Mouse (Mus musculus): ENCODE measurements around the gene Tceal5.
"Not testable (repeated sequence)": the region's sequence is repeated elsewhere in the genome, so short reads cannot be mapped to it uniquely, and the experiment has no call there.

Tceal5 gene

DNA sequence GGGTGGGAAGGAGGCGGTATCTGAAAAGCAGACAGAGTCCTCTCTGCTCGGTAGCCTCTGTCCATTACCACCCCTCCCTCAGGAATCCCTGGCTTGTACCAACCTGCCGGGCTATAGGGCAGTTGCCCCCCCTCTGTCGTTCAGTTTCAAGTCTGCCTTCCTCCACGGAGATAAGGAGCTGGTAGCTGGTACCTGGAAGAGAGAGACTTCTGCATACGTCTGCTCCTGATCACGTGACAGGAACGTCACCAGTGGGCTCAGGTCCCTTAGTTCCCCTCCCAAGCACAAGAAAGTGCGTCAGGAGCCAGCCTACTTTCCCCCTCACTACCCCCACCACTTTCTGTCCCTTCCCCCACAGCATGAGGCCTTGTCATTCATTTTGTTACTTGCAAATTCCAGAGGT lies at the start of gene Tceal5:
Tceal5 (minus strand) TSS at position 213 of the 403 bp plus-strand sequence.
- peak; percentile 67 to 74 for DNase-seq (ENCODE audit: low spot score in 2 of 2)

DNA sequence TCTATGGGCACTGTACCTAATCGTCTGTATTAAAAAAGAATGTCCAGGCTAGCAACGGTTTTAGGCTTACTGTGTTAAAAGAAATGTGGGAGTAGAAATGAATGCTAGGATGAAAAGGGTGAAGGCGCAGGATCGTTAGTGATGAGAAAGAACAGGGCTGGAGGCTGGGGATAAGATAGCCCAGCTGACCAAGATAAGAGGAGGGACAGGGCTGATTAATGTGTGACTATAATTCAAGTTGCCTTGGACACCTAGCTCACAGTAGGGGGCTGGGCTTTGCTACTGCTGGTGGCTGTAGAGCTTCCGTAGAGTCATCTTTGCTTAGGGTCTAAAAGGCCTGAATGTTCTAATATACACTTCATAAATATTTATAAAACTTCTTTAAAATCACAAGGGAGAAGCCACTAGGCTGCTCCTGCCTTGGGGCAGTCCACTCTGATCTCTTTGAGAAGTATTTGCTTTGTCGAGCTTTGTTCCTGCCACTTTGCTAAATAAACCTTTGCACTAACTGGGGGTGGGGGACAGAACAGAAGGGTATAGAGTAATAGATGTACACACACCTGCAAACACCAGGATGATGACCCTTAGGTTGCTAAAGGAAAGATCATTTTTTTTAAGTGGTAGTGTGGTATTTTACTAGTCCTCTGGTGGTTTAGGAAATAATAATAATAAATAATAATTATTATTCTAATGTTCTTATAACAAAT lies 48.5 kb upstream of the Tceal5 start:
- DNase-seq (ENCODE audit: low spot score in 2 of 2), result no peak

DNA sequence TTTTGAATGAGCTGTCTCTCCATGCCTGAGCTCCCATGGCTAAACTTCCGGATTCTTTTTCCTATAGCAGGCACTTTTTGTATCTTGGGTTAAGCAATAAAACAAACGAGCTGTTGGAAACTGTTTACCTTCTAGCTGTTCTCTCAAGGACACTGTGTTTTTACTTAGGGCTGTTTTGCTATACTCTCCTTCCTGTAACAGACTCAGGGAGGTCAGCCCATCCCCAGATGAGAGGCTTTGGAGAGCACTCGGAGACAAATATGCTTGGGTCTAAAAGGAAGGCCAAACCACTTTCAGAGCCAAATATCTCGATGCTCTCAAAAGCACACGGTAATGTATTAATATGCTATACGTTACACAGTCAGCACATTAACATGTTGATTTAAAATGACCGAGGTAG lies 46.0 kb upstream of the Tceal5 start:
- no peak for DNase-seq (ENCODE audit: low spot score in 2 of 2)

DNA sequence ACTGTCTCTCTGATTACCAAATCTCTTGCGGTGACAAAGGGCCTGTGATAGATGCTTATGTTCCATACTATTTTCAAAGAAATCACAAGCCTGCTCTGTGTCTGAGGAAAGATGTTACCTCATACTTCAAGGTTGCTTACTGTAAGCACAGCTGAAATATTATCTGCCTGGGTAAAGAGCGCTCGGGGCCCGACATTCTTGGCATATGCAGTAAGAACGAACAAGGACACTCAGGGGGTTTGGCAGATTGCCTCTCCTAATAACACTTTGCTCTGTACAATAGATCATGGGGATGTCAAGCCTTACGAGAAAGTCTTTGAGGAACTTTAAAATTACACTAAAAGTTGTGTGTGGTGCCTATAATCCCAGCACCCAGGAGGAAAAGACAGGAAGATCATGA lies 45.1 kb upstream of the Tceal5 start:
- DNase-seq (ENCODE audit: low spot score in 2 of 2), result no peak

DNA sequence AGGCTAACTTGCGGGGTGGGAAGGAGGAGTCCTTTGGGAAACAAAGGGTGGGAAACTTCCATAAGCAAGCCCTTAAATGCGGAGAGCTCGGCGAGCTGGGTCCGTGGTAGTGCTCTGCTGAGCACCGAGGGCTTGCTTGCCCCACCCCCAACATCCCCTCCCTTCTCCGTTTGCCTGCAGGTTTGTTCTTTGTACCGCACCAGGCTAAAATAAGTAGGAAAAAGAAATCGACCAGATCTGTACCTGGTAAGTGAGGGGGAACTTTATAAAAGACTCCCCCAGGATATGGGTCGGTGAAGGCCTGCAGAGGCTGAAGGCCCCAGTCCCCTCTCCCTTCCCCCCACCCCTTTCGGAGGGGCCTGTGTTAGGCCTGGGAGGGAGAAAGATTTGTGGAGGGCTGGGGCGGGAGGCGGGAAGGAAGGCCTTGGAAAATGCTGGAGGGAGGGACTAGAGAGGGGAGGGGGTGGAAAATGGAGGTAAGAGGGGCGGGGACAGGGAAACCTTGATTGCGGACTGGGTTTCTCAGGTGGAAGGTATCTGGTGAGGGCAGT lies 41.9 kb upstream of the Tceal5 start:
- peak in 1 of 2 experiments; percentile 7 for DNase-seq (ENCODE audit: low spot score in 2 of 2)

DNA sequence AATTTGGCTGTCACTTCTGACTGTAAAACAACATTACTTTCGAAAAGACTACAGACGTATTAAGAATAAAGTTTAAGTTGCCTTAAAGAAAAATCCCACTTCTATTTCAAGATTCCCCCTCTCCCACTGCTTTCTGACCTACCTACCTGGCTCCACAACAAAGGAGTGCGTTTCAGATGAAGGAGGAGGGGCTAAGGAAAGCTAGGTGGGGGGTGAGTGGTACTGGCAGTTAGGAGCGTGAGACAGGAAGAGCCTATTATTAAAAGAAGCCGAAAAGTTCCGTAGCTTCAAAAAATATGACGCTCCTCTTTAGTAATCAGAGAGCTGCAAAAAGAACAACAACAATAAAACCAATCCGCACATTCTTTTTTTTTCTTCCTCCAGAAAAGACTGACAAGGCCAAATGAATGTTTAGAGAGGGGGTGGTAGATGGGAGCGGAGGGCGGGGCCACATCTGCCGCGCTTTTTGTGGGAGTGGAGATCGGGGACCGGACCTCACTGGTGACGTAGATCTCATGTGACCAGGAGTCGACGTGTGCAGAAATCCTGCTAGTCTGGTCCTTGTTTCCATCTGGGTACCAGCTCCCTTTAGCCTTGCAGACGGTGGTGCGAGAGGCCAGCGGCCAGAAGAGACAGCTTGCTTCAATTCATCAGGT lies 41.0 kb upstream of the Tceal5 start, which contains the start of gene Tceal9:
Tceal9 (plus strand) TSS at position 506 of the 656 bp plus-strand sequence.
- peak; percentile 63 to 68 for DNase-seq (ENCODE audit: low spot score in 2 of 2)

DNA sequence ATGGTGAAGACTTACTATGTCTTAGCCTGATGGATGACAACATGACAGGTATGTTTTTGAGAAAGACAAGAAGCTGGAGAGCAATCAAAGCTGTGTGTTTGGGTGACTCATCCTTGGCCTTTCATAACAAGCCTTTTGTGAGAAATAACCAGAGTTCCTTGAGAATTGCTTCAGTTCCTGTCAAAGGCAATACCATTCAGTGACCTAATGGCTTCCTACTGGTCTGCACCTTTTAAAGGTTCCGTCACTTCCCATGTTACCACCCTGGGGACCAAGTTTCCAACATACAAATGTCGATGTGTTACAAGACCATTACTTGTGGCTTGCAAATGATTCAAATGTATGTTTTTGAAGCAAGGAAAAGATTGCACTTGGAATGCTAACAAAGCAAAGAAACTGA lies 39.5 kb upstream of the Tceal5 start:
- DNase-seq (ENCODE audit: low spot score in 2 of 2), result no peak

DNA sequence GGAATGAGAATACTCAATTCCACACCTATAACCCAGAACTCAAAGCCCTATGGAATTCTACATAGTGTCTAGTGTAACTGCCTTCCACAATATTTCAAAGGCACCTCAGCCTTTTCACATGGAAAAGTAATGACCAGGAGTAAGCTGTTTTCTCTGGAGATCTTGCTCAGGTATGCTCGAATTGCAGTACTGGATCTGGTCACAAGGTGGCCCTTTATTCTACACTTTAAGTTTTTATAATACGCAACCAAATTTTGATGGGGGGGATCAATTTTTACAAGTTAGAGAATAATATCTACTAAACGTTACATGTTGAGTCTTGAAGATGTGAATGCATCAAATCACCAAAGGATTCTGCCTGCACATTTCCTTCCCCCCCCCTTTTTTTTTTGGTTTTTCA lies 34.4 kb upstream of the Tceal5 start:
- DNase-seq (ENCODE audit: low spot score in 2 of 2), result peak; percentile 47 to 60

DNA sequence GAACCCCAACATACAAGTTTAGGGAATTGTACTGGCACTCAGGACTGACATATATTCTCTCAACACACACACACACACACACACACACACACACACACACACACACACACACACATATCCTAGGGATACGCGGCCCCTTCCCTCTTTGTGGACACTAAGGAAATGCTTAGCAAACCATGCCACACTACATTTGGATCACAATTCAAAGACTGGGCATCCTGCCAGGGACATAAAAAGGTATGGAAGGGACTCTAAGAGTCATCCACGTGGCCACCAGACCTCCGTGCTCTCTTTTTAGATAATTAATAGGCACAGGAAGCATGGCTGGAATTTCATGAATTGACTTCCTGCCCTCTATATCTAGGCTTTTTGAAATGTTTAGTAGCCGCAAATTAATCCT lies 24.1 kb upstream of the Tceal5 start:
- DNase-seq (ENCODE audit: low spot score in 2 of 2), result no peak

DNA sequence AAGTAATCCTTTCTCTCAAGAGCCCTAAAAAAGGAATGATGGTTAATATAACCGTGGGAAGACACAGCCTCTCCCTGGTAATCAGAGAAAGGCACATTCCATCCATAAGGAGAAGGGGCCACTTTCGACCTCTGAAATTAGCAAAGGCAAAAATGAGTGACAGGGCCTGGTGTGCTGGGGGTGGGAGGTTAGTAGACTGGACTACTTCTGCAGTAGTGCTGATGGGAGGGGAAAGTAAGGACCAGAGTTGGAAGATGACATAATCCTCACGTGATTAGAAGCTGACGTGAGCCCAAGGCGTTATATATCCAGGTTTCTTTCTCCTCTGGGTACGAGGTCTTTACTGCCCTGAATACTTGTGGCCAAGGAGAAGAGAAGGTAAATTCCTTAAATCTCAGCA lies 20.0 kb upstream of the Tceal5 start:
- no peak for DNase-seq (ENCODE audit: low spot score in 2 of 2)

DNA sequence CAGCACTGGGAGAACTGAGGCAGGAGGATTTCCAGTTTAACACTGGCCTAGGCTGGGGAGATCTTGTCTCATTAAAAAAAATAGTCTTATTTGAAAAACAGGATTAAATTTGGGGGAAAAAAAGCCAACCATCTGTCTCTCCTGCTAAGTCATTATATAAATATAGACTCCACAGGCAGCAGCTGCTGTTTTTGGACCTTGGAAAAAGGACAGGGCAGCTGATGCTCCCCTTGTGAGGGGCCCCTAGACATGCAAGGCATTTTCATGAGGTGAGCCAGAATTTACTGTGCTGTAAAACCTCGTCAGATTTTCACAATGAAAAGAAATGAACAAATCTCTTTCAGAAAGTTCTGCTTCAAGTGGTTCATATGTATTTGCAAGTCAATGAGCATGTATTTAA lies 12.6 kb upstream of the Tceal5 start:
- DNase-seq (ENCODE audit: low spot score in 2 of 2), result no peak

DNA sequence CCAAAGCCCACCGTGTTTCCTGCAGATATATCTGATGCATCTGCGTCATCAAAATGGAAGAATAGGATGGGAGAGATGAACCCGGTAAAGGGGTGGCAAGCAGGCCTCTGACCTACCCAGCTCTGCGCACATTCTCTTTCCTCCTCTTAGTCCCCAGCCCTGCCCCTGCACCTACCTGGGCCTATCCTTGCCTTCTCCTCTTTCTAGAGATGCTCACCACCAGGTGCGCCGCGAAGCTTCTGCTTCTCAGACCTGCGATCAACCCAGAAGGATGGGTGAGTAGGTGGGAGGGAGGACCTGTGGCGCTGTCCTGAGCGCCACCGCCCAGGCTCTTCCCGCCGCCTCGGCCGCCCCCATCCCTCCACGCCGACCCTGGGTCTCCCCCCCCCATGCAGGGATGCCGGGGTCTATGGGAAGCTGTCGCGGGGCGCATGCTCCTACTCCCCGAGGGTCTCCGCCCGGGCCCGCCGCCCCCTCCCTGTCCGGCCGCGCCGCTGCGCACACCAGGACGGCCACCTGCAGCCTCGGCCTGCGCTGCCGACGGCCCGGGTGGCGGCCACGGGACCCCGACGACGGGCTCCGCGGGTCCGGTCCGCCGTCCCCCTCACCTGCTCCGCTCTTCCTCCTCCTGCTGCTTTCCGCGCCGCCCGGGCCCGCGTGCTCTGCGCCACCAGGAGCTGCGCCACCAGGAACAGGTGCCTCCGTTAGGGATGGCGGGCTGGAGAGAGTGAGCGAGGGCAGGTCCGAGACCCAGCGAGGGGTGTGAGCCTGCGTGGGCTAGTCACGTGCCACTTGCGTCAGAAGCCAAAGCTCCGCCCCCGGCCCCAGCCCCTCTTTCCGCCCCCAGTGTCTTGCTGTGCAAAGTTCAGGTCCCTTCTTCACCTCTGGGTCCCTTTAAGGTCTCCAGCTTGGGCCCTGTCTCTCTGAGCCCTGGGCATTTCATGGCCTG lies 11.3 kb upstream of the Tceal5 start, which contains the start of the genes Tceal7 and Bex1:
Tceal7 (plus strand) TSS at position 51 of the 949 bp plus-strand sequence.
Bex1 (minus strand) TSS at position 785 of the 949 bp plus-strand sequence.
- not testable (repeated sequence) for DNase-seq (ENCODE audit: low spot score in 2 of 2)

DNA sequence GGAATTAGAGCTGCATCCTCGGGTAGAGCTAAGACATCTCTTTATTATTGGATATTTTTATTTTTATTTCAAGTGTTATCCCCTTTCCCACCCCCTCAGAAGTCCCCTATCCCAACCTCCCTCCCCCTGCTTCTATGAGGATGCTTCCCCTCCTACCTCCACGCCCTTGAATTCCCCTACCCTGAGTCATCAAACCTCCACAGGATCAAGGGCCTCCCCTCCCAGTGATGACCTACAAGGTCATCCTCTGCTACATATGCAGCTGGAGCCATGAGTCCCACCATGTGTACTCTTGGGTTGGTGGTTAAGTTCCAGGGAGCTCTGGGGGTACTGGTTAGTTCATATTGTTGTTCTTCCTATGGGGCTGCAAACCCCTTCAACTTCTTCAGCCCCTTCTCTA lies 9.7 kb upstream of the Tceal5 start:
- no peak for DNase-seq (ENCODE audit: low spot score in 2 of 2)

DNA sequence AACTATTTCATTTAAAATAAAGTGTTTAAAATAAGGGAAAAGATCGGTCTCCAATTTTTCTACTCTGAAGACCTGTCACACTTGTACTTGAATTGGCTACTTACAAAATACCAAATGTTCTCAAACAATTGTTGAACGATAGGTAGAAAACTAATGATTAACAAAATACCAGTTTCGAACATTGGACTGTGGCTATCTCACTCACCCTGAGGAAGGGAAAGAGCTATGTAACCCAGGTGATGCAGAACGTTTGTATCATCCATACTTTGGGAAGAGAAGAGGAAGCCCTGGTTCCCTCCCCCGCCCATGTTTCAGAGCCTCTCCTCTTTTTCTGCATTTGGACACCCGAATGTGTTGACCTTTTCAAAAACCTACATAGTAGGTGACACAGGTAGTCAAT lies 730 bp upstream of the Tceal5 start:
- no peak for DNase-seq (ENCODE audit: low spot score in 2 of 2)

DNA sequence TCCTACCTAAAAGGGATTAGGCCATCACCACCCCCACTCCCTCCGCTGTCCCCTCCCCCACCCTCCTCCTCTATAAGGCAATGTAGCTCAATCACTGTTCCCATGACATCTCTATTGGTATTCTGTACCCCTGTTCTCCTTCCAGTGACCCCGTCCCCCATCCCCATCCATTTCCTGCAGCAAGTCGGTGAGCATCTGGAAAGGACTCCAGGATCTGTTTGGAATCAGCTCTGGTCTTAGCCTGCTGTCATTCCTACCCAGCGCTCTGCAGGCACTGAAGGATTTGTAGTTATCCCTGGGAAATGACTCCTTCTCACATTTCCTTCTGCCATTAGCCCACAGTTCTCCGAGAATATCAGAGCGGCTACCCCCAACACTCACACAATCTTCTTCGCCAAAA lies 419 bp downstream of the Tceal5 start:
- DNase-seq (ENCODE audit: low spot score in 2 of 2), result no peak

DNA sequence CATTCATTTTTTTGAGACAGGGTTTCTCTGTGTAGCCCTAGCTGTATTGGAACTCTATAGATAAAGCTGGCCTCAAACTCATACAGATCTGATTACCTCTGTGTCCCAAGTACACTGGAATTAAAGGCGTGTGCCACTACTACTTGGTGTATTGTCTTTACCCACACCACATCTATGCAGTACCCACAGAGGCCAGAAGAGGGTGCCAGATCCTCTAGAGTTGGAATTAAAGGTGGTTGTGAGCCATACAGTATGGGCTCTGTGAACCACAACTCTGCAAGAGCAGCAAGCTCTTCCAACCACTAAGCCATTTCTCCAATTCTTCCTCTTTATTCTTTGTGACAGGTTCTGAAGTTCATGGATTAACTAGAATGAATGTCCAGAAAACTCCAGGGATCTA lies 6.8 kb downstream of the Tceal5 start:
- DNase-seq (ENCODE audit: low spot score in 2 of 2), result peak in 1 of 2 experiments; percentile 26

DNA sequence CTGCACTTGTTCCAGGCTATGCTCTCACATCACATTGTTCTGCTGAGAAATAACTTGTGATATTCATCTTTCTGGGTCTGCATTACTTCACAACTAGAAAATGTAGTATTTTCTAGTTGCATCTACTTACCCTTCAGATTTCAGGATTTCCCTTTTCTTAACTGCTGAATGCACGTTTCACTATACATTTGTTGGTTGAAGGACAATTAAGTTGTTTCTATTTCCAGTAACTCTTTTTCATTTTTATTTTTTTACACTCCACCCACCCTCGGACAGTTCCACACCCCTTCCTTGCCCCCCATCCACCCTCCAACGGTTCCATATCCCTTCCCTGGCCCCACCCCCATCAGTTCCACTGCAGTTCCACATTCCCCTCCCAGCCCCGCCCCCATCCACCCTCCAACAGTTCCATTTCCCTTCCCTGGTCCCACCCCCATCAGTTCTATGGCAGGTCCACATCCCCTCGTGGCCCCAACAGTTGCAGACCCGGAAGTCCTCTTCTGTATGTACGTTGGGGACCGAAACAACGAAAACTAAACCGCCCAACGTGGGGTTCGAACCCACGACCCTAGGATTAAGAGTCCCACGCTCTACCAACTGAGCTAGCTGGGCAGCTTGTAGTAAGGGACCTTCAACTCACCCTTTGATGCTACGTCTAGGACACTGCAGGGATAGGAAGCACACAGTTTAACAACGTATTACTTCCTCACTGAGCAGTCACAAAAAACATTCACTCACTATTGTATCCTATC lies 8.3 kb downstream of the Tceal5 start:
- no peak for DNase-seq (ENCODE audit: low spot score in 2 of 2)

DNA sequence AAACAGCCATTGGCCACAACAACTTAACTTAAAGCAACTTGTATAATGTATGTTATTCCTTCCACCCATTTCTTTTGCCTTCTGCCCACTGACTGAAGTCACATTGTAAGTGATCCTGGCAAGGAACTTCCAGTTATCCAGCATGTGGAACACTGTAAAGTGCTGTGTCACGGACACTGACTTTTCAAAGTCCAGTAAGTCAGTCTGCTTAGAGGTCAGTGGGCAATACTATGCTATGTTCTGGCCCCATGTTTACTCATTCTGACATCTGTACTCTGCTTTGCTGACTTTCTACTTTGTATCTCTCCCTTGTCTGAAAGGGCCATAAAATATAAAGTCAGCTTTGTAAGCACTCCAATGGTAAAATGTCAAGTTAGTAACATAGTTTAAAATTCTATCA lies 20.6 kb downstream of the Tceal5 start:
- DNase-seq (ENCODE audit: low spot score in 2 of 2), result no peak

DNA sequence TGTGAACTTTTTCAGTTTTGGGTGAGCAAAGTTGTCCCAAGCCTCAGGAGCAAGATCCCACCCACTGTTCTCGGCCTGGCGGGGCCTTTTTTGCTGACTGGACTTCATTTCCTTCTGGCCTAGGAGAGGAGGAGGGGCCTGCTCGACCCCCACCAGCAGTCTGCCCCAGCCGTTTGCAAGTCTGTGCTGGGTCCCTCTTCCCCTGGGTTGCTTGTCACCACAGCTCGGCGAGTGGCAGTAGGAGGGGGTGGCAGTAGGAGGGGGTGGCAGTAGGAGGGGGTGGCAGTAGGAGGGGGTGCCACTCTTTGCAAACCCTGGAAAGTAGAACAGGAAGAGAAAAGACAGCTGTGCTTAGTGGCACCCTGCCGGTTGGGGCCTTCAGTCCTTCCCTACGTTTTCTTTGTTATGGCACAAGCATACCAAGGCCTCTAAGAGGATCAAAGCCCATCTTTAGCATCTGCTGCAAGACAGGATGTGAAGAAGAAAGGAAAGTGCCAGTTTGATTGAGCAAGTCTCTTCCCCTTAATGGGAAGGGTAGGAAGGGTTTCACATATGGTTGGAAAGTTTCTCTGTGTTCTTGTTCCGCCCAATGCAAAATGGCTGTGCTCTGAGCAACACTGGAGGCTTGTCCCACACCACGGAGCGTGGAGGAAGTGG lies 22.7 kb downstream of the Tceal5 start:
- no peak for DNase-seq (ENCODE audit: low spot score in 2 of 2)

DNA sequence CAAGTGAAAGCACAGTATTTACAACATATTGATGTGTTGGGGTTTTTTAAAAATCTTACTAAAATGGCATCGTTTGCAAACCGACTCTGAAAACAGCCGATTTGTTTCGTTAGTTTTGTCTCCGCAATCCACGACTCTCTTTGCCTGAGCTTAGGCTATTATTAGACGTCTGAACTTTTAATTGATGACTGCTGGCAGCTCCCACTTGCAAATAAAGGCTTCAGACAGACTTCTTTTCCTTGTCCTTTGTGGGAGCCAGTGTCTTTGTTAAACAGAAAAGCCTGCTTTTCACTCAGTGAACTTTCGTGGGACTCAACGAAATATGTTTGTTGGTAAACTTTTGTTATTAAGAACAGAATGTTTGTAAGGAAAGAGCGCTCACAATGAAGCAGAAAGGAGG lies 30.9 kb downstream of the Tceal5 start:
- peak in 1 of 2 experiments; percentile 5 for DNase-seq (ENCODE audit: low spot score in 2 of 2)

Data from right cerebral cortex, adult 2 months (tissue).